Mouse (Mus musculus): ENCODE results near the gene Ccr2. TPM values are rescaled to one million over a fixed set of nuclear protein-coding genes. Genes with fewer than 3 reads are reported as not detected.
"Not testable (repeated sequence)": the region's sequence is repeated elsewhere in the genome, so short reads cannot be mapped to it uniquely, and the experiment has no call there.

Ccr2 gene
- total RNA-seq (2021): under 1 TPM in 1 of 2 experiments, not detected in 1; 0.23 TPM
- long read RNA-seq, experiment 1: 0 reads
- long read RNA-seq, experiment 2: 0 reads

- no peak for TF ChIP-seq CTCF (conservative IDR thresholded peaks at IDR 0.05)
- DNase-seq (ENCODE audit: low spot score in 2 of 2): no peak
- no peak within 1 kb of the TSS for H3K27ac ChIP-seq
These were observed at the start of gene Ccr2 for GRCm38 (mm10) chr9:124101723-124102122. Gene Ccr2, plus strand, starts transcription at chr9:124101950.

GRCm38 (mm10) chr9:124053532-124053931 lies 48.2 kb upstream of the Ccr2 start:
- H3K27ac ChIP-seq: no peak overlapping the region
- TF ChIP-seq CTCF (conservative IDR thresholded peaks at IDR 0.05): no peak
- no peak overlapping the region for H3K4me3 ChIP-seq
- no peak for DNase-seq (ENCODE audit: low spot score in 2 of 2)

More at GRCm38 (mm10) chr9:124101723-124102122, at the start of gene Ccr2:
- H3K4me3 ChIP-seq: no peak within 1 kb of the TSS

GRCm38 (mm10) chr9:124056158-124056709 lies 45.5 kb upstream of the Ccr2 start:
- DNase-seq (ENCODE audit: low spot score in 2 of 2): no peak
- no peak for TF ChIP-seq CTCF (conservative IDR thresholded peaks at IDR 0.05)
- Histone ChIP-seq H3K27ac (no peak overlapping the region), H3K4me3 (no peak overlapping the region)

- no peak for DNase-seq (ENCODE audit: low spot score in 2 of 2)
- no peak overlapping the region for H3K27ac ChIP-seq
- TF ChIP-seq CTCF (conservative IDR thresholded peaks at IDR 0.05): no peak
- no peak overlapping the region for H3K4me3 ChIP-seq
These were observed 41.9 kb upstream of the Ccr2 start for GRCm38 (mm10) chr9:124059660-124060352.

- DNase-seq (ENCODE audit: low spot score in 2 of 2); H3K4me3 ChIP-seq; H3K27ac ChIP-seq: not testable (repeated sequence)
These were observed 40.0 kb upstream of the Ccr2 start for GRCm38 (mm10) chr9:124061474-124062432.

GRCm38 (mm10) chr9:124066572-124067103 lies 35.1 kb upstream of the Ccr2 start:
- no peak for DNase-seq (ENCODE audit: low spot score in 2 of 2)
- no peak overlapping the region for H3K4me3 ChIP-seq
- no peak for TF ChIP-seq CTCF (conservative IDR thresholded peaks at IDR 0.05)
- no peak overlapping the region for H3K27ac ChIP-seq

- no peak overlapping the region for H3K4me3 ChIP-seq
- DNase-seq (ENCODE audit: low spot score in 2 of 2): no peak
- TF ChIP-seq CTCF (conservative IDR thresholded peaks at IDR 0.05): no peak
- H3K27ac ChIP-seq: no peak overlapping the region
These were observed 33.4 kb upstream of the Ccr2 start for GRCm38 (mm10) chr9:124068098-124069058.

GRCm38 (mm10) chr9:124071506-124071905 lies 30.2 kb upstream of the Ccr2 start:
- no peak for DNase-seq (ENCODE audit: low spot score in 2 of 2)
- no peak for TF ChIP-seq CTCF (conservative IDR thresholded peaks at IDR 0.05)
- Histone ChIP-seq H3K27ac (no peak overlapping the region), H3K4me3 (no peak overlapping the region)

GRCm38 (mm10) chr9:124079803-124080202 lies 21.9 kb upstream of the Ccr2 start:
- Histone ChIP-seq H3K27ac (no peak overlapping the region), H3K4me3 (no peak overlapping the region)
- TF ChIP-seq CTCF (conservative IDR thresholded peaks at IDR 0.05): no peak
- no peak for DNase-seq (ENCODE audit: low spot score in 2 of 2)

GRCm38 (mm10) chr9:124080471-124080870 lies 21.3 kb upstream of the Ccr2 start:
- not testable (repeated sequence) for H3K27ac ChIP-seq; H3K4me3 ChIP-seq; DNase-seq (ENCODE audit: low spot score in 2 of 2)

- TF ChIP-seq CTCF (conservative IDR thresholded peaks at IDR 0.05): no peak
- H3K27ac ChIP-seq: no peak overlapping the region
- H3K4me3 ChIP-seq: no peak overlapping the region
- DNase-seq (ENCODE audit: low spot score in 2 of 2): no peak
These were observed 11.3 kb upstream of the Ccr2 start for GRCm38 (mm10) chr9:124090441-124090840.

- no peak for TF ChIP-seq CTCF (conservative IDR thresholded peaks at IDR 0.05)
- no peak for DNase-seq (ENCODE audit: low spot score in 2 of 2)
- no peak overlapping the region for H3K27ac ChIP-seq
- no peak overlapping the region for H3K4me3 ChIP-seq
These were observed 2.6 kb upstream of the Ccr2 start for GRCm38 (mm10) chr9:124099127-124099526.

Data from layer of hippocampus, adult 2 months (tissue).